9 mouse cellular contexts compared by ENCODE assay signal in the genomic region with DNA sequence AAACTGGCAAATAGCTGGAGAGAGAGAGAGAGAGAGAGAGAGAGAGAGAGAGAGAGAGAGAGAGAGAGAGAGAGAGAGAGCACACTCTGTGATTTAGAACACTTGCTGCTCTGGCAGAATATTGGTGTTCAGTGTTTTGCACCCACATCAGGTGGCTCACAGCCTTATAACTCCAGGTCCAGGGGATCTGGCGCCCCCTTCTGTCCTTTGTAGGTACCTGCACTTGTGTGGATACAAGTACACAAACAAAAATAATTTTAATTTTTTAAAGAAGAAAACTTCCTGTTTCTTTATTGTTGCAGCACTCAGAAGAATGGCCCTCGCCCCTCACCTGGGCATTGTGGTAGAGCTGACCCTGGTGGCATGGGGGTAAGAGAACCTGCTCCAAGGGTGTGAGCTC. TPM values are rescaled to one million over a fixed set of nuclear protein-coding genes. Genes with fewer than 3 reads are reported as not detected.
DNase-seq lines count a peak whose midpoint lies in the region; ATAC-seq and TF ChIP-seq lines count a peak whose summit lies in the region.
"Had no signal": no experiment of that assay in that cellular context is flagged by ENCODE, and none has a peak within 500 bp of the region (broad histone marks: within the 10 kb centered on the region; RNA-seq: fewer than 3 reads in every experiment).

No protein-coding gene starts in this region.

- no peak for TF ChIP-seq POLR2A in ES-Bruce4 (IDR thresholded peaks at IDR 0.05; ENCODE audit: insufficient read depth, low read length)

- no peak for TF ChIP-seq EP300 in ES-Bruce4 (IDR thresholded peaks at IDR 0.05; ENCODE audit: insufficient read depth, low read depth, low read length)

- H3K4me3 ChIP-seq in kidney, embryonic 16.5 days (ENCODE audit: low read length) = no peak overlapping the region
- H3K4me3 ChIP-seq in ES-Bruce4 (ENCODE audit: low read depth, low read length) = no peak overlapping the region
- no peak overlapping the region for H3K4me3 ChIP-seq in kidney, postnatal 0 days (replicated peaks; ENCODE audit: low read depth, low read length)
- H3K4me3 ChIP-seq in hindbrain, embryonic 12.5 days = no peak overlapping the region
- H3K4me3 ChIP-seq: liver, embryonic 15.5 days had no signal

- 0 out of 2 replicates have a peak, but pooled peaks cover under 1% of the 10 kb centered on the region for H3K4me1 ChIP-seq in kidney, embryonic 16.5 days (ENCODE audit: insufficient read depth, low read length)
- no peaks in the 10 kb centered on the region for H3K4me1 ChIP-seq in ES-Bruce4 (ENCODE audit: control insufficient read depth, insufficient read depth, low read length)
- no peaks in the 10 kb centered on the region for H3K4me1 ChIP-seq in kidney, postnatal 0 days (replicated peaks; ENCODE audit: insufficient read depth, low read length)
- H3K4me1 ChIP-seq in hindbrain, embryonic 12.5 days = no peaks in the 10 kb centered on the region
- H3K4me1 ChIP-seq: liver, embryonic 15.5 days had no signal

- 16% methylated on average over 2 of the region's 2 CpGs for WGBS in kidney, embryonic 16.5 days
- 12% methylated on average over 2 of the region's 2 CpGs for WGBS in kidney, postnatal 0 days
- WGBS in hindbrain, embryonic 12.5 days = 15% methylated on average over 2 of the region's 2 CpGs

- H3K27ac ChIP-seq in kidney, embryonic 16.5 days (ENCODE audit: low read length) = no peak overlapping the region
- H3K27ac ChIP-seq in ES-Bruce4 (ENCODE audit: insufficient read depth, low read length) = no peak overlapping the region
- no peak overlapping the region for H3K27ac ChIP-seq in kidney, postnatal 0 days
- no peak overlapping the region for H3K27ac ChIP-seq in hindbrain, embryonic 12.5 days
- H3K27ac ChIP-seq: liver, embryonic 15.5 days had no signal

- no peaks in the 10 kb centered on the region for H3K27me3 ChIP-seq in kidney, embryonic 16.5 days (ENCODE audit: insufficient read depth, low read length)
- no peaks in the 10 kb centered on the region for H3K27me3 ChIP-seq in ES-Bruce4 (ENCODE audit: control insufficient read depth, insufficient read depth, low read length, poor library complexity, severe bottlenecking)
- no peaks in the 10 kb centered on the region for H3K27me3 ChIP-seq in kidney, postnatal 0 days (ENCODE audit: insufficient read depth, low read length)
- H3K27me3 ChIP-seq in hindbrain, embryonic 12.5 days = no peaks in the 10 kb centered on the region

- H3K36me3 ChIP-seq in kidney, embryonic 16.5 days (ENCODE audit: insufficient read depth, low read length) = no peaks in the 10 kb centered on the region
- H3K36me3 ChIP-seq in ES-Bruce4 (ENCODE audit: control insufficient read depth, insufficient read depth, low read length, poor library complexity, severe bottlenecking) = no peaks in the 10 kb centered on the region
- H3K36me3 ChIP-seq in kidney, postnatal 0 days (ENCODE audit: insufficient read depth, low read length) = no peaks in the 10 kb centered on the region
- no peaks in the 10 kb centered on the region for H3K36me3 ChIP-seq in hindbrain, embryonic 12.5 days
- H3K36me3 ChIP-seq: liver, embryonic 15.5 days had no signal

- peak; percentile 72 for TF ChIP-seq CTCF in ES-Bruce4 (IDR thresholded peaks at IDR 0.05; ENCODE audit: low read depth, low read length)
- peak; percentile 74 for TF ChIP-seq CTCF in kidney, postnatal 0 days (IDR thresholded peaks at IDR 0.05; ENCODE audit: low read depth)

- H3K4me2 ChIP-seq in kidney, embryonic 16.5 days (replicated peaks; ENCODE audit: low read depth, low read length) = no peak overlapping the region
- H3K4me2 ChIP-seq in kidney, postnatal 0 days (ENCODE audit: low read length) = no peak overlapping the region
- no peak overlapping the region for H3K4me2 ChIP-seq in hindbrain, embryonic 12.5 days (replicated peaks)
- H3K4me2 ChIP-seq: liver, embryonic 15.5 days had no signal

- H3K9ac ChIP-seq in kidney, embryonic 16.5 days (replicated peaks; ENCODE audit: low read length) = no peak overlapping the region
- no peak overlapping the region for H3K9ac ChIP-seq in ES-Bruce4 (ENCODE audit: low read depth, poor library complexity, severe bottlenecking)
- H3K9ac ChIP-seq in kidney, postnatal 0 days (ENCODE audit: low read depth, low read length) = no peak overlapping the region
- H3K9ac ChIP-seq in hindbrain, embryonic 12.5 days = no peak overlapping the region
- H3K9ac ChIP-seq: liver, embryonic 15.5 days had no signal

- no peaks in the 10 kb centered on the region for H3K9me3 ChIP-seq in kidney, embryonic 16.5 days (ENCODE audit: low read length)
- no peaks in the 10 kb centered on the region for H3K9me3 ChIP-seq in ES-Bruce4 (replicated peaks; ENCODE audit: control insufficient read depth, insufficient read depth, low read length, poor library complexity, severe bottlenecking)
- no peaks in the 10 kb centered on the region for H3K9me3 ChIP-seq in kidney, postnatal 0 days (replicated peaks; ENCODE audit: low read length)
- no peaks in the 10 kb centered on the region for H3K9me3 ChIP-seq in hindbrain, embryonic 12.5 days (replicated peaks)
- H3K9me3 ChIP-seq: liver, embryonic 15.5 days had no signal

- peak; percentile 34 for DNase-seq in kidney, adult 11 months
- DNase-seq in adrenal gland, postnatal 36 days = peak; percentile 62 to 75
- peak; percentile 54 for DNase-seq in kidney, postnatal 0 days (ENCODE audit: low spot score)
- no peak for DNase-seq in gastrocnemius, postnatal 10 days

- no peak for ATAC-seq in kidney, embryonic 16.5 days (ENCODE audit: low FRiP score, low TSS enrichment)
- no peak for ATAC-seq in kidney, postnatal 0 days (replicated peaks; ENCODE audit: low FRiP score, low read depth)
- peak; percentile 78 for ATAC-seq in neutrophil, adult 5-6 weeks (ENCODE audit: extremely low read depth, insufficient number of reproducible peaks, low FRiP score, poor library complexity, severe bottlenecking)
- no peak for ATAC-seq in hindbrain, embryonic 12.5 days (ENCODE audit: low FRiP score)

RNA-seq across cellular contexts. Expression of a gene that starts 16.5 kb away (rescaled TPM):
- polyA plus RNA-seq in kidney, embryonic 16.5 days (2015; fragmentation: Nextera tagmentation; extraction: Ambion mirVana) = 73.3 and 73.4 TPM in 2 replicates
- polyA plus RNA-seq in ES-Bruce4 (2011; ENCODE audit: insufficient read depth, insufficient read length, low read depth, missing spikeins) = 52.0 and 54.9 TPM in 2 replicates
- total RNA-seq in adrenal gland, postnatal 36 days (2021) = 10 to 100 TPM; 36.7 to 59.1 TPM
- 36.2 and 36.3 TPM in 2 replicates for polyA plus RNA-seq in kidney, postnatal 0 days (2015; fragmentation: Nextera tagmentation; extraction: Ambion mirVana)
- total RNA-seq in neutrophil, adult 5-6 weeks (2017) = 187 and 202 TPM in 2 replicates
- 185 and 202 TPM in 2 replicates for polyA plus RNA-seq in hindbrain, embryonic 12.5 days (2016; fragmentation: Nextera tagmentation; extraction: Ambion mirVana)
- 10 to 100 TPM; 35.0 to 35.8 TPM for total RNA-seq in gastrocnemius, postnatal 10 days (2021)

RNA-seq across cellular contexts. Expression of a gene that starts 45.4 kb away (rescaled TPM):
- polyA plus RNA-seq in kidney, embryonic 16.5 days (2015; fragmentation: Nextera tagmentation; extraction: Ambion mirVana) = 1.4 and 1.8 TPM in 2 replicates
- polyA plus RNA-seq in ES-Bruce4 (2011; ENCODE audit: insufficient read depth, insufficient read length, low read depth, missing spikeins) = 26.1 and 27.5 TPM in 2 replicates
- 10 to 100 TPM; 16.5 to 16.7 TPM for total RNA-seq in adrenal gland, postnatal 36 days (2021)
- polyA plus RNA-seq in kidney, postnatal 0 days (2015; fragmentation: Nextera tagmentation; extraction: Ambion mirVana) = 2.2 and 2.8 TPM in 2 replicates
- total RNA-seq in neutrophil, adult 5-6 weeks (2017) = 2.0 TPM in 1 of 2 replicates, not detected in the other
- 2.7 and 3.8 TPM in 2 replicates for polyA plus RNA-seq in hindbrain, embryonic 12.5 days (2016; fragmentation: Nextera tagmentation; extraction: Ambion mirVana)
- total RNA-seq in gastrocnemius, postnatal 10 days (2021) = 100 to 1,000 TPM; 303 to 352 TPM

RNA-seq across cellular contexts. Expression of a gene that starts 57.1 kb away (rescaled TPM):
- polyA plus RNA-seq in kidney, embryonic 16.5 days (2015; fragmentation: Nextera tagmentation; extraction: Ambion mirVana) = 72.9 and 77.0 TPM in 2 replicates
- polyA plus RNA-seq in ES-Bruce4 (2011; ENCODE audit: insufficient read depth, insufficient read length, low read depth, missing spikeins) = 27.6 and 28.7 TPM in 2 replicates
- total RNA-seq in adrenal gland, postnatal 36 days (2021) = under 1 TPM; 0.66 to 0.93 TPM
- 106 and 110 TPM in 2 replicates for polyA plus RNA-seq in kidney, postnatal 0 days (2015; fragmentation: Nextera tagmentation; extraction: Ambion mirVana)
- 1.2 TPM in 1 of 2 replicates, not detected in the other for total RNA-seq in neutrophil, adult 5-6 weeks (2017)
- polyA plus RNA-seq in hindbrain, embryonic 12.5 days (2016; fragmentation: Nextera tagmentation; extraction: Ambion mirVana) = 2.3 and 2.7 TPM in 2 replicates
- total RNA-seq in gastrocnemius, postnatal 10 days (2021) = 1 to 10 TPM; 6.8 to 7.8 TPM
